Mouse (Mus musculus) erythroblast, embryonic 14.5 days (primary cell): ENCODE measurements around the gene Ccdc171.

ENCODE experiments used
- GATA1 ChIP-seq: IDR thresholded peaks from 2 replicates; pipeline ENCODE4 v1.6.1; 2012; ENCODE audit warnings: low read length, inconsistent platforms, mixed read lengths
- TAL1 ChIP-seq: IDR thresholded peaks from 3 replicates; pipeline ENCODE4 v1.6.1; 2012; ENCODE audit warnings: low read length, inconsistent platforms, mixed read lengths

- TF ChIP-seq GATA1 (no peak), TAL1 (no peak)
These were observed 2.6 kb downstream of the Ccdc171 start for GRCm38 (mm10) chr4:83527921-83528320.
